Comparison of ENCODE assay signal across 9 mouse cellular contexts in the genomic region with DNA sequence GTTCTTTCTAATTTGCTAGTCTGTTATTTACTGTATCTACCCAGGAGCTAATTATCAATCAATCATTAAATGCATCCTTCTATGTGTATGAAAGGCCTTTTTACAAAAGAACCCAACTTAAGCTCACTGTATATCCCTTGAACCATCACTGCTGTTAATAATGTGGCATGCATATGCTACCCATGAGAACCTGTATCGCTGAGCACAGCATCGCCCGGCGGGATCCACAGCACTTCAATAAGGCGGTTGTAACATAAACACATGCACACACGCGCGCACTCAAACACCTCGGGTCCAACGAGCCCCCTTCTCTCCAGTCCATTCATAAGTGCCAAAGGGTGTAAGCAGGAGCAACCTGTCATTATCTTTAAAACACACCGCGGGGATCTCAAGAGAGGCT. TPM values are rescaled to one million over a fixed set of nuclear protein-coding genes. Genes with fewer than 3 reads are reported as not detected.
DNase-seq lines count a peak whose midpoint lies in the region; ATAC-seq and TF ChIP-seq lines count a peak whose summit lies in the region.
"Had no signal": no experiment of that assay in that cellular context is flagged by ENCODE, and none has a peak within 500 bp of the region (broad histone marks: within the 10 kb centered on the region; RNA-seq: fewer than 3 reads in every experiment).

No protein-coding gene starts in this region.

- DNase-seq in heart, adult 18-20 months: no peak
- peak; percentile 65 for DNase-seq in brain, adult 2 months (ENCODE audit: low read depth, low spot score)
- peak; percentile 21 to 33 for DNase-seq in left cerebral cortex, postnatal 14 days (ENCODE audit: low spot score in 2 of 2)
- no peak for DNase-seq in urinary bladder, adult 18-20 months (ENCODE audit: low spot score in 2 of 2)

- WGBS in heart, embryonic 12.5 days: 5% methylated on average over 12 of the region's 12 CpGs
- WGBS in neural tube, embryonic 14.5 days: 2% methylated on average over 12 of the region's 12 CpGs

- intact Hi-C loops in left cerebral cortex, postnatal 14 days (cut with DNase I): loop anchor here (5.0 kb wide), 1 partner anchor 859 kb away; no protein-coding TSS in a partner anchor

- H3K9me3 ChIP-seq in heart, embryonic 12.5 days (replicated peaks): no peaks in the 10 kb centered on the region
- no peaks in the 10 kb centered on the region for H3K9me3 ChIP-seq in neural tube, embryonic 14.5 days (ENCODE audit: control insufficient read depth, low read length)

- no peak for TF ChIP-seq CTCF in embryonic fibroblast, embryonic 13.5 days (IDR thresholded peaks at IDR 0.05; ENCODE audit: borderline replicate concordance, insufficient read depth, low read length)

- no peaks in the 10 kb centered on the region for H3K36me3 ChIP-seq in heart, embryonic 12.5 days
- H3K36me3 ChIP-seq in neural tube, embryonic 14.5 days (ENCODE audit: control insufficient read depth, insufficient read depth, low read length): no peaks in the 10 kb centered on the region

- peak overlapping the region; percentile 85 for H3K4me2 ChIP-seq in heart, embryonic 12.5 days
- peak overlapping the region; percentile 83 for H3K4me2 ChIP-seq in neural tube, embryonic 14.5 days (ENCODE audit: low read depth, low read length)

- peaks cover 8% of the 10 kb centered on the region for H3K4me1 ChIP-seq in heart, embryonic 12.5 days (replicated peaks)
- H3K4me1 ChIP-seq in embryonic fibroblast, embryonic 13.5 days (ENCODE audit: control insufficient read depth, insufficient read depth, low read length): no peaks in the 10 kb centered on the region
- H3K4me1 ChIP-seq in neural tube, embryonic 14.5 days (ENCODE audit: control insufficient read depth, insufficient read depth, low read length): no peaks in the 10 kb centered on the region

- ATAC-seq in heart, embryonic 12.5 days (ENCODE audit: insufficient number of reproducible peaks, low FRiP score): no peak
- ATAC-seq in neural tube, embryonic 14.5 days (ENCODE audit: low read depth): peak; percentile 73
- ATAC-seq in granulocyte monocyte progenitor cell, adult 5-6 weeks (replicated peaks; ENCODE audit: poor library complexity, severe bottlenecking): no peak

- peak overlapping the region; percentile 69 for H3K4me3 ChIP-seq in heart, embryonic 12.5 days
- H3K4me3 ChIP-seq in embryonic fibroblast, embryonic 13.5 days (ENCODE audit: insufficient read depth, low read length): peak overlapping the region; percentile 49
- H3K4me3 ChIP-seq in neural tube, embryonic 14.5 days (ENCODE audit: low read depth, low read length): peak overlapping the region; percentile 64

- no peak overlapping the region for H3K27ac ChIP-seq in heart, embryonic 12.5 days (ENCODE audit: poor library complexity, severe bottlenecking)
- no peak overlapping the region for H3K27ac ChIP-seq in embryonic fibroblast, embryonic 13.5 days (ENCODE audit: insufficient read depth, low read length)
- no peak overlapping the region for H3K27ac ChIP-seq in neural tube, embryonic 14.5 days (ENCODE audit: low read depth, low read length)

- H3K27me3 ChIP-seq in heart, embryonic 12.5 days (replicated peaks): no peaks in the 10 kb centered on the region
- H3K27me3 ChIP-seq in neural tube, embryonic 14.5 days (ENCODE audit: control insufficient read depth, insufficient read depth, low read length): no peaks in the 10 kb centered on the region

- H3K9ac ChIP-seq in heart, embryonic 12.5 days: 0 out of 2 replicates have a peak overlapping the region, but pooled peaks have one; percentile 32
- peak overlapping the region; percentile 62 for H3K9ac ChIP-seq in neural tube, embryonic 14.5 days (replicated peaks; ENCODE audit: low read depth, low read length)

- TF ChIP-seq POLR2A in embryonic fibroblast, embryonic 13.5 days (IDR thresholded peaks at IDR 0.05; ENCODE audit: low read depth, low read length): no peak

RNA-seq across cellular contexts. Expression of gene Epha3, which starts 0.8 kb away (rescaled TPM):
- polyA plus RNA-seq in heart, embryonic 12.5 days (2016; fragmentation: Nextera tagmentation; extraction: Ambion mirVana): 11.9 and 13.4 TPM in 2 replicates
- 1 to 10 TPM in 1 of 2 experiments, under 1 TPM in 1; 0.37 to 1.3 TPM for total RNA-seq in heart, adult 18-20 months (2021)
- 34.0 and 67.0 TPM in 2 replicates for polyA plus RNA-seq in embryonic fibroblast, embryonic 13.5 days (2011; ENCODE audit: insufficient read length, low read depth, missing spikeins)
- 10 to 100 TPM; 15.9 to 17.9 TPM for total RNA-seq in left cerebral cortex, postnatal 14 days (2021)
- polyA plus RNA-seq in neural tube, embryonic 14.5 days (2014; fragmentation: Nextera tagmentation; extraction: Ambion mirVana): 17.0 and 17.6 TPM in 2 replicates
- total RNA-seq in granulocyte monocyte progenitor cell, adult 5-6 weeks (2014; fragmentation: Nextera tagmentation): not detected in 2 replicates
- total RNA-seq in granulocyte monocyte progenitor cell, adult 5-6 weeks (2017): not detected in 2 replicates
- total RNA-seq: common myeloid progenitor, adult 5-6 weeks had no signal

Comparison
In these comparisons a context has a peak if more than half of its experiments do, and no peak if none do; other contexts are left out.
1. DNase-seq: peak in brain, adult 2 months (single experiment) and left cerebral cortex, postnatal 14 days (2 of 2); none in heart, adult 18-20 months (0 of 2) and urinary bladder, adult 18-20 months (0 of 2).
2. RNA of gene Epha3, which starts 0.8 kb away (total RNA-seq): 15.9 to 17.9 TPM in left cerebral cortex, postnatal 14 days; 0.37 to 1.3 TPM in heart, adult 18-20 months and not detected in granulocyte monocyte progenitor cell, adult 5-6 weeks; every median in the first group is over 4 times any median in the second.
3. Peak in every context shown above with its lines, with median percentiles within 50 percentile points of each other: H3K4me3 ChIP-seq.